ENCODE assay signal across 8 mouse cellular contexts in the genomic region with DNA sequence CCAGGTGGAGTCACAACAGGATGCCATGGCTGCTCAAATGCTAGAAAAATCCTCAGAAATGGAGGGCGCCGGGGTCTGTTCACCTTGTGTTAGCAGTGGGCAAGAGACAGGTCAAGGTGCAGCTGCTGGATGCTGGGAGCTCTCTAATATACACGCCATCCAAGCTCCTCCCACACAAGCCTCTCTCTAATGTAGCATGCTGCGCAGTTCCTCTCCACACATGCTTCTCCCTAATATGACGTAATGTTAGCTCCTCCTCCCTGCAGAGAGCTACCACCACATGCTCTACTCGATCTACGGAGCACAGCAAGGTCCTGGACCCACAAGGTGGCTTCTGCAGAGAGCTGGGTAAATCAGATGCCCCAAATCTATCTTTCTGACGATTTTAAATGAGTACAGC. TPM values are rescaled to one million over a fixed set of nuclear protein-coding genes. Genes with fewer than 3 reads are reported as not detected.
A peak's percentile ranks its signal among the peaks of the same experiment; 100 is the strongest.
DNase-seq lines count a peak whose midpoint lies in the region; ATAC-seq and TF ChIP-seq lines count a peak whose summit lies in the region.

No protein-coding gene starts in this region.

- H3K36me3 ChIP-seq in hindbrain, embryonic 13.5 days, result no peaks in the 10 kb centered on the region
- no peaks in the 10 kb centered on the region for H3K36me3 ChIP-seq in hindbrain, embryonic 12.5 days
- H3K36me3 ChIP-seq in CH12.LX (replicated peaks in 1 of 2; ENCODE audit: control insufficient read depth in 1 of 2, insufficient read depth in 1 of 2, low read length in 1 of 2), result peaks cover 0 to 2% of the 10 kb centered on the region in 2 experiments
- H3K36me3 ChIP-seq in liver, embryonic 15.5 days (replicated peaks), result no peaks in the 10 kb centered on the region

- H3K4me3 ChIP-seq in hindbrain, embryonic 13.5 days, result no peak overlapping the region
- no peak overlapping the region for H3K4me3 ChIP-seq in hindbrain, embryonic 12.5 days
- no peak overlapping the region for H3K4me3 ChIP-seq in CH12.LX (replicated peaks in 1 of 3; ENCODE audit: low read depth in 2 of 3, low read length in 2 of 3, poor library complexity in 1 of 3)
- no peak overlapping the region for H3K4me3 ChIP-seq in liver, embryonic 15.5 days (replicated peaks)

- no peak for TF ChIP-seq EP300 in CH12.LX (IDR thresholded peaks at IDR 0.05; ENCODE audit: low read length)

- no peak overlapping the region for H3K9ac ChIP-seq in hindbrain, embryonic 13.5 days
- H3K9ac ChIP-seq in hindbrain, embryonic 12.5 days, result no peak overlapping the region
- no peak overlapping the region for H3K9ac ChIP-seq in CH12.LX (ENCODE audit: insufficient read depth, low read depth)
- H3K9ac ChIP-seq in liver, embryonic 15.5 days, result no peak overlapping the region

- WGBS in hindbrain, embryonic 13.5 days, result 74% methylated on average over 8 of the region's 8 CpGs
- WGBS in hindbrain, embryonic 12.5 days, result 66% methylated on average over 8 of the region's 8 CpGs
- 24% methylated on average over 8 of the region's 8 CpGs for WGBS in liver, embryonic 15.5 days (ENCODE audit: insufficient replicate concordance)

- no peak for TF ChIP-seq CTCF in CH12.LX (conservative IDR thresholded peaks at IDR 0.05 in 1 of 2, IDR thresholded peaks at IDR 0.05 in 1 of 2; ENCODE audit: low read depth in 2 of 2, low read length in 2 of 2)

- H3K27ac ChIP-seq in hindbrain, embryonic 13.5 days, result no peak overlapping the region
- H3K27ac ChIP-seq in hindbrain, embryonic 12.5 days, result no peak overlapping the region
- no peak overlapping the region for H3K27ac ChIP-seq in CH12.LX (ENCODE audit: insufficient read depth, low read depth)
- peak overlapping the region; percentile 31; the same call in 1 of the 2 replicates for H3K27ac ChIP-seq in liver, embryonic 15.5 days (replicated peaks)

- no peak for TF ChIP-seq POLR2A in CH12.LX (IDR thresholded peaks at IDR 0.05; ENCODE audit: low read depth, low read length)

- intact Hi-C loops in heart, postnatal 14 days (cut with DNase I), result no loop called here

- DNase-seq in CH12.LX (ENCODE audit: extremely low read depth), result peak; percentile 23
- DNase-seq in cerebellum, postnatal 14 days, result peak; percentile 77 to 80
- DNase-seq in heart, postnatal 14 days, result no peak
- no peak for DNase-seq in right cerebral cortex, postnatal 10 days (ENCODE audit: low spot score in 2 of 2)
- no peak for DNase-seq in T-cell, adult 2 months (ENCODE audit: low spot score)

- no peaks in the 10 kb centered on the region for H3K79me2 ChIP-seq in CH12.LX (replicated peaks; ENCODE audit: control insufficient read depth, extremely low read depth, insufficient read depth, poor library complexity, severe bottlenecking)

- in situ Hi-C loops in CH12.LX (cut with MboI; ENCODE audit: low pct_ligation_motif_present, low pct_unique_long_range_greater_than_20kb, low sequenced_read_pairs), result no loop called here

- peak; percentile 66; the same call in 1 of the 2 replicates for ATAC-seq in hindbrain, embryonic 13.5 days (ENCODE audit: low FRiP score)
- ATAC-seq in hindbrain, embryonic 12.5 days (ENCODE audit: low FRiP score), result no peak
- ATAC-seq in liver, embryonic 15.5 days (ENCODE audit: insufficient read depth), result peak; percentile 35

- H3K27me3 ChIP-seq in hindbrain, embryonic 13.5 days, result no peaks in the 10 kb centered on the region
- H3K27me3 ChIP-seq in hindbrain, embryonic 12.5 days, result no peaks in the 10 kb centered on the region; the same call in 1 of the 2 replicates
- no peaks in the 10 kb centered on the region for H3K27me3 ChIP-seq in CH12.LX (replicated peaks)
- H3K27me3 ChIP-seq in liver, embryonic 15.5 days, result no peaks in the 10 kb centered on the region

- H3K4me1 ChIP-seq in hindbrain, embryonic 13.5 days (replicated peaks), result 0 out of 2 replicates have a peak, but pooled peaks cover 4% of the 10 kb centered on the region
- no peaks in the 10 kb centered on the region for H3K4me1 ChIP-seq in hindbrain, embryonic 12.5 days
- H3K4me1 ChIP-seq in CH12.LX (ENCODE audit: control insufficient read depth in 1 of 2, insufficient read depth in 2 of 2), result peaks cover 15 to 31% of the 10 kb centered on the region in 2 experiments
- H3K4me1 ChIP-seq in liver, embryonic 15.5 days (replicated peaks), result 0 out of 2 replicates have a peak, but pooled peaks cover 6% of the 10 kb centered on the region

- H3K4me2 ChIP-seq in hindbrain, embryonic 13.5 days, result no peak overlapping the region
- no peak overlapping the region for H3K4me2 ChIP-seq in hindbrain, embryonic 12.5 days (replicated peaks)
- H3K4me2 ChIP-seq in CH12.LX (ENCODE audit: insufficient read depth, low read depth, poor library complexity, severe bottlenecking), result no peak overlapping the region
- no peak overlapping the region; the same call in 1 of the 2 replicates for H3K4me2 ChIP-seq in liver, embryonic 15.5 days

- no peaks in the 10 kb centered on the region for H3K9me3 ChIP-seq in hindbrain, embryonic 13.5 days
- no peaks in the 10 kb centered on the region for H3K9me3 ChIP-seq in hindbrain, embryonic 12.5 days (replicated peaks)
- H3K9me3 ChIP-seq in CH12.LX (replicated peaks; ENCODE audit: low read length), result no peaks in the 10 kb centered on the region
- no peaks in the 10 kb centered on the region for H3K9me3 ChIP-seq in liver, embryonic 15.5 days (replicated peaks)

- no peak for TF ChIP-seq RAD21 in CH12.LX (IDR thresholded peaks at IDR 0.05; ENCODE audit: low read depth, low read length)

- dilution Hi-C loops in CH12.LX (cut with MboI; ENCODE audit: extremely low pct_ligation_motif_present, extremely low pct_unique_long_range_greater_than_20kb, low sequenced_read_pairs), result no loop called here

TF ChIP-seq in CH12.LX, 34 proteins besides CTCF, POLR2A, EP300 and RAD21:
- TF ChIP-seq SIN3A (IDR thresholded peaks at IDR 0.05; ENCODE audit: low read length) (no peak), ZKSCAN1 (IDR thresholded peaks at IDR 0.05; ENCODE audit: borderline replicate concordance, low read depth, low read length) (no peak), NELFE (IDR thresholded peaks at IDR 0.05; ENCODE audit: low read depth, low read length) (no peak), HCFC1 (IDR thresholded peaks at IDR 0.05; ENCODE audit: low read depth, low read length) (no peak)

RNA-seq across cellular contexts. Expression of gene Fsip1, which starts 50.8 kb away (rescaled TPM):
- 2.5 and 3.2 TPM in 2 replicates for polyA plus RNA-seq in hindbrain, embryonic 13.5 days (2015; fragmentation: Nextera tagmentation; extraction: Ambion mirVana)
- 2.5 and 3.3 TPM in 2 replicates for polyA plus RNA-seq in hindbrain, embryonic 12.5 days (2016; fragmentation: Nextera tagmentation; extraction: Ambion mirVana)
- total RNA-seq in CH12.LX (2012; rRNA removed) (0.17 and 0.38 TPM in 2 replicates), CH12.LX (2014; rRNA removed) (0.14 and 0.47 TPM in 2 replicates)
- 0.38 and 0.49 TPM in 2 replicates for polyA plus RNA-seq in CH12.LX (2012; ENCODE audit: insufficient read length, low read depth)
- 0.13 TPM in 1 of 2 replicates, not detected in the other for polyA plus RNA-seq in liver, embryonic 15.5 days (2015; fragmentation: Nextera tagmentation; extraction: Ambion mirVana)
- total RNA-seq in heart, postnatal 14 days (2021), result under 1 TPM in 1 of 2 experiments, not detected in 1; 0.17 TPM

Comparison
In these comparisons a context has a peak if more than half of its experiments do, and no peak if none do; other contexts are left out.
1. DNase-seq: peak in CH12.LX (single experiment) and cerebellum, postnatal 14 days (2 of 2); none in heart, postnatal 14 days (0 of 2), right cerebral cortex, postnatal 10 days (0 of 2) and T-cell, adult 2 months (single experiment).